ENCODE assay signal across 7 mouse cellular contexts in genomic region chr10:81168521-81169244, GRCm38 (mm10). TPM values are rescaled to one million over a fixed set of nuclear protein-coding genes. Genes with fewer than 3 reads are reported as not detected.
DNase-seq lines count a peak whose midpoint lies in the region; ATAC-seq lines count a peak whose summit lies in the region.

No protein-coding gene starts in this region.

- peak; percentile 69 for DNase-seq in adipocyte (ENCODE audit: low spot score)
- peak; percentile 74 for DNase-seq in gastrocnemius, postnatal 10 days
- DNase-seq in left cerebral cortex, postnatal 4 days: peak; percentile 83
- DNase-seq in midbrain, embryonic 10.5 days (ENCODE audit: low spot score): peak; percentile 73
- peak; percentile 85 for DNase-seq in skeletal muscle tissue, adult 2 months (ENCODE audit: low read depth, low spot score)

- peak overlapping the region; percentile 98 for H3K4me3 ChIP-seq in midbrain, embryonic 10.5 days

- peaks cover 50% of the 10 kb centered on the region for H3K4me1 ChIP-seq in midbrain, embryonic 10.5 days

- H3K9me3 ChIP-seq in midbrain, embryonic 10.5 days (replicated peaks): no peaks in the 10 kb centered on the region

- peak; percentile 55 for ATAC-seq in common myeloid progenitor, adult 5-6 weeks (replicated peaks; ENCODE audit: low read depth, poor library complexity, severe bottlenecking)
- ATAC-seq in inflammation-experienced regulatory T-cells, adult 6 months: peak; percentile 45

- peaks cover 21% of the 10 kb centered on the region for H3K36me3 ChIP-seq in midbrain, embryonic 10.5 days

- WGBS in midbrain, embryonic 10.5 days: 5% methylated on average over 29 of the region's 29 CpGs

- intact Hi-C loops in left cerebral cortex, postnatal 4 days (cut with DNase I): no loop called here

- peak overlapping the region; percentile 92 for H3K27ac ChIP-seq in midbrain, embryonic 10.5 days (replicated peaks)

- no peaks in the 10 kb centered on the region for H3K27me3 ChIP-seq in midbrain, embryonic 10.5 days (ENCODE audit: low read depth, poor library complexity, severe bottlenecking)

RNA-seq across cellular contexts. Expression of gene Pias4, which starts 1.0 kb away (rescaled TPM):
- total RNA-seq in common myeloid progenitor, adult 5-6 weeks (2017): 8.4 and 17.5 TPM in 2 replicates
- 10 to 100 TPM; 10.7 to 13.8 TPM for total RNA-seq in gastrocnemius, postnatal 10 days (2021)
- 10 to 100 TPM; 15.4 to 21.5 (median 17.1) TPM for polyA plus RNA-seq in inflammation-experienced regulatory T-cells, adult 6 months (2017; shearing (Covaris generic))
- total RNA-seq in left cerebral cortex, postnatal 4 days (2021): 10 to 100 TPM; 29.6 to 30.4 TPM
- polyA plus RNA-seq in midbrain, embryonic 10.5 days (2016; fragmentation: Nextera tagmentation; extraction: Ambion mirVana): 61.4 and 68.5 TPM in 2 replicates

RNA-seq across cellular contexts. Expression of gene Eef2, which starts 7.7 kb away (rescaled TPM):
- 1,623 and 1,948 TPM in 2 replicates for total RNA-seq in common myeloid progenitor, adult 5-6 weeks (2017)
- 1,000 to 10,000 TPM in 1 of 2 experiments, 100 to 1,000 TPM in 1; 974 to 1,018 TPM for total RNA-seq in gastrocnemius, postnatal 10 days (2021)
- polyA plus RNA-seq in inflammation-experienced regulatory T-cells, adult 6 months (2017; shearing (Covaris generic)): 1,000 to 10,000 TPM in 1 of 3 experiments, 100 to 1,000 TPM in 2; 925 to 1,158 (median 972) TPM
- 1,000 to 10,000 TPM; 1,312 to 1,322 TPM for total RNA-seq in left cerebral cortex, postnatal 4 days (2021)
- polyA plus RNA-seq in midbrain, embryonic 10.5 days (2016; fragmentation: Nextera tagmentation; extraction: Ambion mirVana): 528 and 571 TPM in 2 replicates

RNA-seq across cellular contexts. Expression of gene Dapk3, which starts 14.1 kb away (rescaled TPM):
- 14.3 and 29.8 TPM in 2 replicates for total RNA-seq in common myeloid progenitor, adult 5-6 weeks (2017)
- total RNA-seq in gastrocnemius, postnatal 10 days (2021): 10 to 100 TPM; 29.8 to 30.4 TPM
- polyA plus RNA-seq in inflammation-experienced regulatory T-cells, adult 6 months (2017; shearing (Covaris generic)): 1 to 10 TPM; 3.1 to 5.4 (median 3.6) TPM
- total RNA-seq in left cerebral cortex, postnatal 4 days (2021): 10 to 100 TPM; 62.7 to 62.9 TPM
- polyA plus RNA-seq in midbrain, embryonic 10.5 days (2016; fragmentation: Nextera tagmentation; extraction: Ambion mirVana): 52.7 and 53.3 TPM in 2 replicates

RNA-seq across cellular contexts. Expression of gene 4930442H23Rik, which starts 15.0 kb away (rescaled TPM):
- total RNA-seq in common myeloid progenitor, adult 5-6 weeks (2017): not detected in 2 replicates
- total RNA-seq in gastrocnemius, postnatal 10 days (2021): not detected
- not detected for polyA plus RNA-seq in inflammation-experienced regulatory T-cells, adult 6 months (2017; shearing (Covaris generic))
- not detected for total RNA-seq in left cerebral cortex, postnatal 4 days (2021)
- 0.09 TPM in 1 of 2 replicates, not detected in the other for polyA plus RNA-seq in midbrain, embryonic 10.5 days (2016; fragmentation: Nextera tagmentation; extraction: Ambion mirVana)

RNA-seq across cellular contexts. Expression of gene Nmrk2, which starts 33.2 kb away (rescaled TPM):
- total RNA-seq in common myeloid progenitor, adult 5-6 weeks (2017): not detected in 2 replicates
- 1 to 10 TPM; 1.7 to 1.8 TPM for total RNA-seq in gastrocnemius, postnatal 10 days (2021)
- polyA plus RNA-seq in inflammation-experienced regulatory T-cells, adult 6 months (2017; shearing (Covaris generic)): under 1 TPM in 2 of 3 experiments, not detected in 1; 0.17 to 0.28 TPM
- under 1 TPM in 1 of 2 experiments, not detected in 1; 0.44 TPM for total RNA-seq in left cerebral cortex, postnatal 4 days (2021)
- not detected in 2 replicates for polyA plus RNA-seq in midbrain, embryonic 10.5 days (2016; fragmentation: Nextera tagmentation; extraction: Ambion mirVana)

Comparison
In these comparisons a context has a peak if more than half of its experiments do, and no peak if none do; other contexts are left out.
1. Peak in every context shown above with its lines: DNase-seq, ATAC-seq, H3K4me3 ChIP-seq and H3K27ac ChIP-seq.